Mouse (Mus musculus) neural tube, postnatal 0 days (tissue): ENCODE results near the gene Cbr1. TPM values are rescaled to one million over a fixed set of nuclear protein-coding genes. Genes with fewer than 3 reads are reported as not detected.

ENCODE experiments used
- polyA plus RNA-seq: library from polyadenylated mRNA; unstranded; fragments of >200 nt; fragmentation: Nextera tagmentation; extraction: Ambion mirVana; gene quantifications from 2 replicates; pipeline ENCODE4 v1.2.1, GENCODE M21; 2015

Cbr1 gene
- polyA plus RNA-seq: 120 and 123 TPM in 2 replicates

GRCm38 (mm10) chr16:93605553-93605952, at the start of gene Cbr1:
Gene Cbr1, plus strand, starts transcription at chr16:93605853.

GRCm38 (mm10) chr16:93603439-93604212, 2.0 kb upstream of the Cbr1 start, which contains the start of gene Setd4:
Gene Setd4, minus strand, starts transcription at chr16:93604063.

DNA sequence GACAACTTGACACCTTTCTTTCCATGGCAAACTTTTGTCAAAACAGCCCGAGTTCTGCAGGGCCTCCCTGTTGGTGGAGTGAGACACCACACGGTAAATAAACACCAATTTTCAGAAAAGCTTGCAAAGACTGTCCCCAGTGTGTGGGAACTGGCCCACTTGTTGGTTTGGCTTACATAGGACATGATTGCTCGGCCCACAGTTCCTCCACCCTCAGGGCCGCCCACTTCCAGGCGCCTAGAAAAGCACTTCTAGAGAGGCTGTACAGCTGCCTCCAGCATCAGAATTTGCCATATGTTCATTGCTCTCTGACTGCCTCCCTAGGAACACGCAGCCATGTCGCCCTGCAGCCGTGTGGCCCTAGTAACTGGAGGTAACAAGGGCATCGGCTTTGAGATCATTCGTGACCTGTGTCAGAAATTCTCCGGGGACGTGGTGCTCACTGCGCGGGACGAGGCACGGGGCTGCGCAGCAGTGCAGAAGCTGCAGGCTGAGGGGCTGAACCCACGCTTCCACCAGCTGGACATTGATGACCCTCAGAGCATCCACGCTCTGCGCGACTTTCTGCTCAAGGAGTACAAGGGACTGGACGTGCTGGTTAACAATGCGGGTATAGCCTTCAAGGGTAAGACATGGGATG, 22.2 kb downstream of the Cbr1 start, which contains the start of gene Gm5678:
Gene Gm5678, plus strand, starts transcription at position 337 of the 640 bp plus-strand sequence.

Other genes with a start within 250 kb of the Cbr1 start
- gene Setd4, start 1.8 kb upstream of the Cbr1 start, polyA plus RNA-seq: 12.2 and 14.7 TPM in 2 replicates
- gene Gm5678, start 22.2 kb downstream of the Cbr1 start, polyA plus RNA-seq: not detected in 2 replicates
- 3.9 and 4.5 TPM in 2 replicates for gene Cbr3, start 77.4 kb downstream of the Cbr1 start, polyA plus RNA-seq
- gene Dop1b, start 106.1 kb downstream of the Cbr1 start, polyA plus RNA-seq: 27.5 and 32.6 TPM in 2 replicates
- 21.2 and 28.2 TPM in 2 replicates for gene Morc3, start 226.3 kb downstream of the Cbr1 start, polyA plus RNA-seq